Mouse (Mus musculus) erythroid progenitor cell, adult 5-6 weeks (primary cell): ENCODE data around the gene Capn11. TPM values are rescaled to one million over a fixed set of nuclear protein-coding genes. Genes with fewer than 3 reads are reported as not detected.
A peak's percentile ranks its signal among the peaks of the same experiment; 100 is the strongest.

ENCODE experiments used
- ATAC-seq: replicated peaks from 2 replicates; pipeline ENCODE4 v1.8.0; 2016; ENCODE audit warnings: moderate number of reproducible peaks, mild to moderate bottlenecking, moderate TSS enrichment, inconsistent platforms; ENCODE audit not compliant: poor library complexity, low FRiP score, severe bottlenecking
- total RNA-seq, 2 experiments: library from RNA; stranded (forward) in 1 of 2; stranded (reverse) in 1 of 2; fragments of 150-400 nt in 1 of 2; fragments of 186-747, 209-891 nt in 1 of 2; gene quantifications; 2 replicates each; pipeline versions ENCODE4 v1.2.3 to v1.2.4; 2015 to 2017; ENCODE audit warnings: low replicate concordance in 2 of 2

Gene Capn11
- total RNA-seq (2015; ENCODE audit: low replicate concordance), result 1.1 TPM in 1 of 2 replicates, not detected in the other
- 0.23 and 0.26 TPM in 2 replicates for total RNA-seq (2017; ENCODE audit: low replicate concordance)

GRCm38 (mm10) chr17:45659225-45659624, at the start of gene Capn11:
Gene Capn11, minus strand, starts transcription at chr17:45659325.
- ATAC-seq, result no peak

- no peak for ATAC-seq
Measured at GRCm38 (mm10) chr17:45708179-45708578, 49.1 kb upstream of the Capn11 start.

GRCm38 (mm10) chr17:45707376-45707775, 48.3 kb upstream of the Capn11 start:
- ATAC-seq, result no peak

GRCm38 (mm10) chr17:45706796-45707195, 47.7 kb upstream of the Capn11 start:
- ATAC-seq, result no peak

GRCm38 (mm10) chr17:45703187-45703586, 44.1 kb upstream of the Capn11 start:
- ATAC-seq, result no peak

- ATAC-seq, result no peak
Measured at GRCm38 (mm10) chr17:45702254-45702653, 43.1 kb upstream of the Capn11 start.

- ATAC-seq, result no peak
Measured at GRCm38 (mm10) chr17:45701236-45701591, 42.1 kb upstream of the Capn11 start.

GRCm38 (mm10) chr17:45700496-45701235, 41.5 kb upstream of the Capn11 start:
- ATAC-seq, result no peak

- no peak for ATAC-seq
Measured at GRCm38 (mm10) chr17:45699039-45699740, 40.1 kb upstream of the Capn11 start.

- ATAC-seq, result no peak
Measured at GRCm38 (mm10) chr17:45698368-45698767, 39.2 kb upstream of the Capn11 start.

- ATAC-seq, result no peak
Measured at GRCm38 (mm10) chr17:45696981-45697380, 37.9 kb upstream of the Capn11 start.

GRCm38 (mm10) chr17:45695227-45696120, 36.3 kb upstream of the Capn11 start:
- ATAC-seq, result peak; percentile 49; the same call in 1 of the 2 replicates

- no peak for ATAC-seq
Measured at GRCm38 (mm10) chr17:45693812-45694565, 34.9 kb upstream of the Capn11 start.

GRCm38 (mm10) chr17:45692159-45692558, 33.0 kb upstream of the Capn11 start:
- ATAC-seq, result no peak

- ATAC-seq, result no peak
Measured at GRCm38 (mm10) chr17:45690044-45690443, 30.9 kb upstream of the Capn11 start.

GRCm38 (mm10) chr17:45689120-45689519, 30.0 kb upstream of the Capn11 start:
- ATAC-seq, result no peak

- ATAC-seq, result peak; percentile 48
Measured at GRCm38 (mm10) chr17:45686716-45687115, 27.6 kb upstream of the Capn11 start, which contains the start of gene Tmem63b. Gene Tmem63b, minus strand, starts transcription at chr17:45686905.

- ATAC-seq, result peak; percentile 79
Measured at GRCm38 (mm10) chr17:45686093-45686619, 27.0 kb upstream of the Capn11 start, which contains the start of gene Mrpl14. Gene Mrpl14, plus strand, starts transcription at chr17:45686322.
